Mouse (Mus musculus): ENCODE results near the gene Hs3st2. TPM values are rescaled to one million over a fixed set of nuclear protein-coding genes. Genes with fewer than 3 reads are reported as not detected.

Gene Hs3st2
- total RNA-seq, 2 experiments from 2014 or later = 9.2 to 10.6 TPM

DNA sequence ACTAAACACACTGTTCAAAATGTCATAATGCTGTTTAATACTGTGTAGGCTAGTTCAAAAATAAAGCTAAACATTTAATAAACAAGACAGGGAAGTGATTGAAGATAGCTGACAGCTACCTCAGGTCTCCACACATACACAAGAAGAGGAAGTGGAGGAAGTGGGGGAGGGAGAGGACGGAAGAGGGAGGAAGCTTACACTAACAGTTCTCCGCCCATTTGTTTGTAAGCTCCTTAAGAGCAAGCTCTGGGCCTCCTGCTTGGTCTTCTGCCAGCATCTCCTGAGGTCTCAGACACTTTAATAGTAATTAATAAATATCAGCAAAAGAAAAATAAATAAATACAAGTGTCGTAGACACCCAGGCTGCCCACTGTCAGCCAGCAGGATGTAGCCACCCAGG lies 77.8 kb downstream of the Hs3st2 start:
- TF ChIP-seq CTCF (conservative IDR thresholded peaks at IDR 0.05) = no peak

DNA sequence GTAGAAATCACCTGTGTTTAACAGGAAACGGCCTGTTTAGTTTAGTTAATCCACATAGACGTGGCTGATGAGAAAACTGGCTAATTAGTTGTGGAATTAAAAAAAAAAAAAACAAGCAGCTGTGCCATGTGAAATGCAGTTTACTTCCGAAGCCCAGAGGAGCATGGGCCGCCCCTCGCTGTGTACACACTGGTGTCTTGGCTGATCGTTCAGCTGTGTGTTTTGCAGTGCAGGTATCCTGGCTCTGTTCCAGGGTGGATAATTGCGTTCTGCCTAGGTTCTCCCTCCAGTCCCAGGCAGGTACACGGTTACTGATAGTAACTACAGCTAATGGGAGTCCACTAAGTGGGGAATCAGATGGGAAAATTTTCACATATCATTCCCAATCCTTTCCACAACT lies 86.6 kb downstream of the Hs3st2 start:
- no peak overlapping the region for H3K27ac ChIP-seq
- no peak for DNase-seq (ENCODE audit: low spot score in 2 of 2)
- H3K4me3 ChIP-seq = no peak overlapping the region
- TF ChIP-seq CTCF (conservative IDR thresholded peaks at IDR 0.05) = no peak

More for the DNA sequence above, 77.8 kb downstream of the Hs3st2 start:
- Histone ChIP-seq H3K4me3 (no peak overlapping the region), H3K27ac (no peak overlapping the region)
- no peak for DNase-seq (ENCODE audit: low spot score in 2 of 2)

DNA sequence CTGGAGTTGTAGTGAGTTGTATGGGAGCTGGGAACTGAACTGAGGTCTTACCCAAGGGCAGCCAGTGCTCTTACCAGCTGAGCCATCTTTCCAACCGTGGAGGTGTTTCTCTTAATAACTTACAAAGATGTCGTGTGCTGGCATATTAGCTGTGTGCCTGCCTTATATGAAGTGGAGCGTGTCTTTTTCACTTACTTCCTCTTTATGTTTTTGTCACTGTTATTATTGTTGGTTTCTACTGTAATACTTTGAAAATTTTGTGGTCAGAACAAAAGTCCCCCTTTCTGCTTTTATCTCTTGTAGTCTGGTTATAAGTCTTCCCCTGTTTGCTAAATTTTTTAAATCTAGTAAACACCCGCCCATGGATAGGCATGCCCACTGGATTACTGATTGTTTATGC lies 88.4 kb downstream of the Hs3st2 start:
- Histone ChIP-seq H3K4me3 (no peak overlapping the region), H3K27ac (no peak overlapping the region)
- no peak for DNase-seq (ENCODE audit: low spot score in 2 of 2)
- no peak for TF ChIP-seq CTCF (conservative IDR thresholded peaks at IDR 0.05)

DNA sequence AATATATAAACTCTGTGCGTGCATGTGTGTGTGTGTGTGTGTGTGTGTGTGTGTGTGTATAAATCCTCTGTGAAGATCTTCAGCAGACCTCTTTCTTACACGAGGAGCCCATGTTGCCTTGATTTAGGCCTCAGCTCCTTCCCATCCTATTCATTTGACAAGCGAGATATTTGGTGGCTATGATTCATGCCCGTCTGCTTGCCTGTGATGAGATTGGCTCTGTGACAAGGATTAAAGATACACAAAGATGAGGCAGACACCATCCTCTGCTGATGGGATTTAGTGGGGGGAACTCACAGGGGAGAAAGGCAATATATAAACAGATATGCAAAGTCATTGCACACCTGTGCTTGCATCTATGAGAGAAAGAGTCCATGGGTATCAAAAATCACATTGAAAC lies 92.9 kb downstream of the Hs3st2 start:
- Histone ChIP-seq H3K27ac (no peak overlapping the region), H3K4me3 (no peak overlapping the region)
- no peak for TF ChIP-seq CTCF (conservative IDR thresholded peaks at IDR 0.05)
- peak; percentile 21 to 53 for DNase-seq (ENCODE audit: low spot score in 2 of 2)

DNA sequence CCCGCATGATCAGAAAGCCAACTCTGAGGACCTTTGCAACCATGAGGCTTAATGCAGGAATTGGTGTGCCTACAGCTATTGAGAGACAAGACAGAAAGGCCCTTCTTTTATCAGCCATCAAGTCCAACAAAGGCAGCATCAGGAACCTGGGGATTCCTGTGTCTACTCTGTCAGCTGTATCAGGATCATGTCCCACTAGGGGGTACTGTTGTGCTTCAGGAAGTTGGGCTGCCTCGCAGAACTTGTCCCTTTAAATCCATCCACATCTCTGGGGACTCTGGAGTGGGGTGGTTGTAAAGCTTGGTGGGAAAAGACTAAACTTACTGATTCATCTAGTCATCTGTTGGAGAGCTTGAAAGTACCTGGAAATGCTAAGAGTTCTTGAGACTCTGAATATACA lies 93.6 kb downstream of the Hs3st2 start:
- Histone ChIP-seq H3K4me3 (no peak overlapping the region), H3K27ac (no peak overlapping the region)
- peak; percentile 79 for TF ChIP-seq CTCF (conservative IDR thresholded peaks at IDR 0.05)
- DNase-seq (ENCODE audit: low spot score in 2 of 2) = peak; percentile 51 to 61

DNA sequence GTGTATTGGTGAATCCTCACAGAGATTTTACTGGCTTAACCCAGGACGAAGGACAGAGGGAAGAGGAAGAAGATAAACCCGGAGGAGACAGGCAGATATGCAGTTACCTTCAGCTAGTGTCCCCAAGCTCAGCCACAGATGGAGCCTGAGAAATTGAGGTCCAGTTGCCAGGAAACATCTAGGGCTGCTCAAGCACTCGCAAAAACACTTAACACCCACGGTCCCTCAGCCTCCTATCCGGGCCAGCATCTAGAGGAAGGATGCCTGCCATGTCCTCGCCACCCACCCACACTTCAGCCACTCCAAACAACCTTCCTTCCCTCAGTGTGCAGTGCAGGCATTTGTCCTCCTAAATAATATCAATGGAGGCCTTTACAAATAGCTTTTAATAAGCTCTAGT lies 95.6 kb downstream of the Hs3st2 start:
- Histone ChIP-seq H3K27ac (peak overlapping the region; percentile 59; the same call in 1 of the 2 replicates), H3K4me3 (no peak overlapping the region)
- no peak for TF ChIP-seq CTCF (conservative IDR thresholded peaks at IDR 0.05)
- DNase-seq (ENCODE audit: low spot score in 2 of 2) = peak; percentile 14 to 55

DNA sequence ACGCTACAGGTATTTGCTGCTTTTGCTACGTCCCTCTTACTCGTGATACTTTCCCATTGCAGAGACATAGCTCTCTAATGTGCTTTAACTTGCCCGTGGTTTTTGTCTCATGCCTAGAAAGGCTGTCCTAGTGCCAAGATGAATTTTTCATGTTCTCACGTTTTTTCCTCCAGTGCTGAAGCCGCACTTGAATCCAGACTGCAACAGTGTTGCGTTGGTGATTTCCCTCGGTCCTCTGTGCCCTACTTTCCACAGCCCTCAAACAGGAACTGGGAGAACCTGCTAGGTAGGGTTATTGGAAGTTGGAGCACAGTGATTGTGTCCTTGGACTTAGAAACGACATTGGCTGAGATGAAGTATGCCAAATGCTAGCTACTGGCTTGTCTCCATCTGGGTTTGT lies 97.7 kb downstream of the Hs3st2 start:
- no peak for TF ChIP-seq CTCF (conservative IDR thresholded peaks at IDR 0.05)
- Histone ChIP-seq H3K27ac (no peak overlapping the region), H3K4me3 (no peak overlapping the region)
- DNase-seq (ENCODE audit: low spot score in 2 of 2) = no peak

DNA sequence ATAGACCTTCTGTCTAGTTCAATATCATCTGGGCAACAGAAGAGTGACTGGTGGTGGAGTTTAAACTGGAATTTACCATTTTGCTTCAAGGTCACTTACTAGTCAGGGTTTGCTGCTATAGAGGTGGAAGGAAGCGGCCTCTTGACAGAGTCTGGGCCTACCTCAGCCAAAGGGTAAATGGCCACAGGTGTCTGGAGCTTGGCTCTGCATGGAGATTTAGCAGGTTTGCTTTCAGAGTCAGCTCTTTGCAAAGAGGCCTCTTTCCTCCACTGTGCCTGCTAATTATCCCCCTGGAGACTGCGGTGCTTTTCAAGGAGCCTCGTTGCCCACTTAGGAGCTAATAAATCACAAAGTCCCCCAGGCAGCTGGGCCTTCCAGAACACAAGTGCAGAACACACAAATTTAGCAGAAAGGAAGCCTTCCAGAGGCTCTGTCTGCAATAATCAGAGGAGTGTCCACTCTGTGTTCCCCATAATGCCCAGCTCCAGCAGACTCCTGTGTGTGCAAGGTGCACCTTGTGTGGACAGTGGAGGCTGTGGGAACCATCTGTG lies 99.9 kb downstream of the Hs3st2 start:
- no peak overlapping the region for H3K4me3 ChIP-seq
- no peak for TF ChIP-seq CTCF (conservative IDR thresholded peaks at IDR 0.05)
- no peak overlapping the region for H3K27ac ChIP-seq
- no peak for DNase-seq (ENCODE audit: low spot score in 2 of 2)

DNA sequence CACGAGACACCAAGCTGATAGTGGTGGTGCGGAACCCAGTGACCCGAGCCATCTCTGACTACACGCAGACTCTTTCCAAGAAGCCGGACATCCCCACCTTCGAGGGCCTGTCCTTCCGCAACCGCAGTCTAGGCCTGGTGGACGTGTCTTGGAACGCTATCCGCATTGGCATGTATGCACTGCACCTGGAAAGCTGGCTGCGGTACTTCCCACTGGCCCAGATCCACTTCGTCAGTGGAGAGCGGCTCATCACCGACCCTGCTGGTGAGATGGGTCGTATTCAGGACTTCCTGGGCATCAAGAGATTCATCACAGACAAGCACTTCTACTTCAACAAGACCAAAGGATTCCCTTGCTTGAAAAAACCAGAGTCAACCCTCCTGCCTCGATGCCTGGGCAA lies 108.9 kb downstream of the Hs3st2 start:
- no peak overlapping the region for H3K27ac ChIP-seq
- no peak overlapping the region for H3K4me3 ChIP-seq
- DNase-seq (ENCODE audit: low spot score in 2 of 2) = no peak
- TF ChIP-seq CTCF (conservative IDR thresholded peaks at IDR 0.05) = no peak

DNA sequence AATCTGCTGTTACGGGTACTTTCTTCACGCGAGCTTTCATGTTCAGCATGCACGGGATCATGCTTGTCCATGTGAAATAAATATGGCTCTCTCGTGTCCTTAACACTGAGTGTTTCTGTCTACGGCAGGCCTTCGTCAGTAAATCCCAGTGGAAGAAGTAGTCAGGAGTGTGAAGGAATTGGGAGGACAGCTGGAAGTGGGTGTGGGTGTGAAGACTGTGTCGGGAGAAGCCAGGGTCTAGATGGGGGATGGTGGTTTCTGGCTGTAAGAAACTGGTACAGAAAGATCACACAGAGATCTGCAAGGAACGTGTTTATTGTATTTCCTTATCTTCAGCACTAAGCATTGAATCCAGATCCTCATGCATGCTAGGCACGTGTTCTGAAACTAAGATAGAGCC lies 110.0 kb downstream of the Hs3st2 start:
- TF ChIP-seq CTCF (conservative IDR thresholded peaks at IDR 0.05) = no peak
- DNase-seq (ENCODE audit: low spot score in 2 of 2) = peak; percentile 20 to 26
- H3K27ac ChIP-seq = no peak overlapping the region
- no peak overlapping the region for H3K4me3 ChIP-seq

DNA sequence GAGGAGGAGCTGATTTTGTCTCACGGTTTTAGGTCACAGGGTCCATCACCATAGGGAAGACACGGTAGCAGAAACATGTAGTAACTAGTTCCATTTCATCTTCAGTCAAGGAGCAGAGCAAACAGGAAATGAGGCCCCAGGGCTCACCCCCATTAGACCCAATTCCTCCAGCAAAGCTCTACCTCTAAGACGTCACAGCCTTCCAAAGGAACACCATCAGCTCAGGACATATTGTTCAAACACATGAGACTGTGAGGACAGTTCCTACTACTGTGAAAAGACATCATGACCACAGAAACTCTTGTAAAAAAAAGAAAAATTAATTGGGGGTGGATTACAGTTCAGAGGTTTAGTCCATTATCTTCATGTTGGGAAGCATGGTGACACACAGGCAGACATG lies 125.1 kb downstream of the Hs3st2 start:
- Histone ChIP-seq H3K27ac (0 out of 2 replicates have a peak overlapping the region, but pooled peaks have one; percentile 48), H3K4me3 (no peak overlapping the region)
- no peak for TF ChIP-seq CTCF (conservative IDR thresholded peaks at IDR 0.05)
- DNase-seq (ENCODE audit: low spot score in 2 of 2) = no peak

DNA sequence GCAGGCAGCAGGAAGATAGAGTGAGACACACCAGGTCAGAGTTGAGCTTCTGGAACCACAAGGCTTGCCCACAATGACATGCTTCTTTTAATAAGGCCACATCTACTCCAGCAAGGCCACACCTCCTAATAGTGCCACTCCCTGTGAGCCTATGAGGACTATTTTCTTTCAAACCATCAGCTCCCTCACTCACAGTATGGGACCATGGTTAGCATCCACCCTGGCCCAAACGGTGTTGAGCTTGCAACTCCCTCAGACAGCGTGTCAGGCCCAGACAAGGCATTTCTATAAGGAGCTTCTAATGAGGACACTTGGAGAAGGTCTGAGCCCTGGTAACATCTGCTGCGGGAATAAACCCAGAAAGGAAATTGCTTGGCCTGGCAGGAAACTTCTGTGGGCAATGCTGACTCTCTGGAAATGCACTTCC lies 125.5 kb downstream of the Hs3st2 start:
- no peak for TF ChIP-seq CTCF (conservative IDR thresholded peaks at IDR 0.05)
- peak overlapping the region; percentile 48; the same call in 1 of the 2 replicates for H3K27ac ChIP-seq
- H3K4me3 ChIP-seq = no peak overlapping the region
- DNase-seq (ENCODE audit: low spot score in 2 of 2) = peak in 1 of 2 experiments; percentile 8

DNA sequence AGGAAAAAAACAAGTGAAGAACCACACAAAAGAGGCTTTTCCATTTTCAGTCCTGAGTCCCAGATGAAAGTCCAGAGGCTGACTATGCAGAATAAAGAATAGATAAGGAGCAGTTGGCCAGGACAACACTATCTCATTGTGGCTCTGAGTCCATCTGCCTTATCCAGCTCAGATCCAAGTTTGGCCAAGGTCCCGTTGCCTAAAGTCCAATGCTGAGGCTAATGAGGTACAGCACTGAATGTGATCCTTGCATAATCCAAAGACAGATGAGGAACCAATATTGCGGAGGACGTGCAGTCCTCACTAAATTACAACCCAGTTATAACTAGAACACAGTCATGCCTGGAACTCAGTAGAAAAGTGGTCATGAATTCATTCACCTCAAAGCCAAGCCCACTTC lies 130.5 kb downstream of the Hs3st2 start:
- Histone ChIP-seq H3K27ac (no peak overlapping the region), H3K4me3 (no peak overlapping the region)
- TF ChIP-seq CTCF (conservative IDR thresholded peaks at IDR 0.05) = no peak
- DNase-seq (ENCODE audit: low spot score in 2 of 2) = no peak

DNA sequence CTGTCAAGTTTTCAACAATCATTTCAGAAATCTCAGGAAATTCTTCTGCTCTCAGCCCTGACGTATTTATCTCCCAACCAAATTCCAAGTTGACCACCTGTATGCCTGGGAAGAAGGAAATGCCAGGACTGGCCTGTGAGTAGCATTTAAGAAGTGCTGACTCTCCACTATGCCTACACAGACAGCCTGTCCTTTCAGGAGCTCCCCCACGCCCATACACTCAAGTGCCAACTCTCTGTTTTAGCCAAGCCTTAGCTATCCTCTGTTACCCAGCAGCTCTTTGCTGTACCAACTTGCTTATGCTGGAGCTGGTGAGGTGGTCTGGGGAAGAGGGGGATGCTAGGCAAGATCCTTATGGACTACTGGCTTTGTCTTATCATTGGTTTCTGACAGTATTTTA lies 137.4 kb downstream of the Hs3st2 start:
- Histone ChIP-seq H3K4me3 (no peak overlapping the region), H3K27ac (no peak overlapping the region)
- no peak for TF ChIP-seq CTCF (conservative IDR thresholded peaks at IDR 0.05)
- DNase-seq (ENCODE audit: low spot score in 2 of 2) = no peak
